Mouse (Mus musculus) left cerebral cortex, adult 6 months (tissue): ENCODE results near the gene Rhov. TPM values are rescaled to one million over a fixed set of nuclear protein-coding genes. Genes with fewer than 3 reads are reported as not detected.

Experiments
- long read RNA-seq, 2 experiments: library from polyadenylated mRNA; unstranded; transcript quantifications; one replicate each; pipeline ENCODE4 v2.0.0; 2019 to 2020
- polyA plus RNA-seq: library from polyadenylated mRNA; unstranded; fragments of <200 nt; fragmentation: Nextera tagmentation; gene quantifications from 2 replicates; pipeline ENCODE4 v1.2.3, GENCODE M21; 2021

Rhov gene
- polyA plus RNA-seq: 11.9 and 13.8 TPM in 2 replicates
- long read RNA-seq, experiment 1, transcript Rhov-201 (3 exons, 1,703 nt): major isoform, 69 of 72 reads
- long read RNA-seq, experiment 1, partial matches to known transcripts: 2 of 72 reads
- long read RNA-seq, experiment 1, other reads (novel, unspliced or antisense): 1 of 72 reads
- long read RNA-seq, experiment 2, transcript Rhov-201 (3 exons, 1,703 nt): major isoform, 18 of 20 reads
- long read RNA-seq, experiment 2, partial matches to known transcripts: 1 of 20 reads
- long read RNA-seq, experiment 2, other reads (novel, unspliced or antisense): 1 of 20 reads

DNA sequence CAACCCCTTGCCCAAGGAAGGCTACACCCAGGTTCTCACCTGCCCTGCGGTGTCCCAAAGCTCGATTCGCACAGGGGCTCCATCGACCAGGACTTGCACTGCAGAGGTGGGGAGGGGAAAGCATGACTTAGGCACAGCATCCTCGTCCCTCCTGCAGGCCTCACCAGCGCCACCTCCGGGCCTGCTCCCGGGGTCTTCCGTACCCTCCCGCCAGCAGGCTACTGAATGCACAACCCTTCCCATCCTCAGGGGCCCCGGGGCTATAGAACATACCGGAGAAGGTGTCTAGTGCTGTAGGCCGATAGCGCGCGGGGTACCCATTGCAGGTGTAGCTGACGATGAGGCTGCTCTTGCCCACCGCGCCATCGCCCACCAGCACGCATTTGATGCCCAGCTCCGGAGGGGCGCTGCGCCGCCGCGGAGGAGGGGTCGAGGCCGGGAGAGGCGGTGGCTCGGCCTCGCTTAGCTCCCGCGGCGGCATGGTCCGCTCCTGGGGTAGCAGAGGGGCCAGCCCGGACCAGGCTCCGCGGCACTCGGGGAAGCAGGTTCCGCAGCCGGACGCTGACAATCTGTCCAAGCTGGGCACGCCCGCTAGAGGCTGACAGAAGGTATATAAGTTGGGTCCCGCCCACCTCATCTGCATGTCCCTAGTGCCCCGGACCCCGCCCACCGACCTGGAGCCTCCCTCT is at the start of gene Rhov:
TSS of gene Rhov (minus strand) at position 630 of the 689 bp plus-strand sequence.

DNA sequence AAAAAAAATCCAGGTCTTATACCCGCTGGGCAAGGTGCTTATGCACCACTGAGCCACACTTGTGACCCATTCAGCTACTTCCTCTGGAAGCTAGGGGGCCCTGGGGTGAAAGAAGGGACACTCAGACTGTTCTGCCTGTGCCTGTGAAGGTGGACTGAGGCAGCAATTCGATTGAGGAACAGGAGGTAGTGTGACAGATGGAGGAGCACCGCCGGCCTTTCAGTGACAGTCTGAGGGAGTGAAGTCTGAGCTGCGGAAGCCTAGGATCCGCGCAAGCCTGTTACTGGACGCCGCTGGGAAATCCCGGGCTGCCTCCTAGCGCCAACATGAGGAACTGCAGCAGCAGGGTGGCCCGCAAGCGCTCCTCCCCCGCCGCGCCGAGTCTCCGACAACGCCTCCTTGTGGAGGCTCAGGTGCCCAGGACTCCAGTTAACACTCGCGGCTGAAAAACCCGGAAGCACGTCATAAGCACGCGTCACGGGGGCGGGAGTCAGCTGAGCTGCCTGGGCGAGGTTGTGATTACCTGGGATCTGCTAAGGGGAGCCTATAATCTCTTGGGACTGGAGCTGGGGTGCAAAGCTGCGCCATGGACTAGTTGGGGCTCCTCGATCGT is 17.3 kb upstream of the Rhov start, which contains the start of gene Vps18:
TSS of gene Vps18 (plus strand) at position 471 of the 613 bp plus-strand sequence.

DNA sequence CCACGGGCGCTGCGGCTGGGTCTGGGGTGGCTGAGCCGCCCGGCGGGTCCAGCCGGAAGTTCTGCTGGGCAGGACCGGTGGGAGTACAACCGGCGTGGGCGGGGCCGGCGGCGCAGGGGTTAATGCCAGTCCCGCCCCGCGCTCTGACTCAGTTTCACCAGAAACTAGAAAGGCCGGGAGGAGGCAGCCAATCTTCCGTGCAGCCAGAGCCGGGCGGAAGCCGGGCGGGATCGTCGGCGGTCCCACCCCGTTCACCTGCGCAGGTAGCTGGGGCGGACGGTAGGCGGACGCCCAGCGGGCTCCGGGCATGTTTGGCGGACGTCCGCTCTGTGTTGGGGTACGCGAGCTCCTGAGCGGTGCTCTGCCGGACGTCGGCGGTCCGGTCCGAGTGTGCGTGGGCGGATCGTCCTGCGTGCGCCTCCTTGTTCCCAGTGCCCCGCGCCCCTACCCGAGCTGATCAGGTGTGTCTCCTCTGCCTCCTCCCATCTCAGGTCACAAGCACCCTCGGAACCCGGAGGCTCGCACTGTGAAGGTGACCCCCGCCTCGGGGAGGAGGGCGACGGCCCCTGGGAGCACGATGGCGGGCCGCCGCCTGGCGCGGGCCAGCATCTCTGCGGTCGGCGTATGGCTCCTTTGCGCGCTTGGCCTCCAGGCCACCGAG is 33.7 kb downstream of the Rhov start, which contains the start of gene Spint1:
TSS of gene Spint1 (plus strand) at position 153 of the 661 bp plus-strand sequence.

DNA sequence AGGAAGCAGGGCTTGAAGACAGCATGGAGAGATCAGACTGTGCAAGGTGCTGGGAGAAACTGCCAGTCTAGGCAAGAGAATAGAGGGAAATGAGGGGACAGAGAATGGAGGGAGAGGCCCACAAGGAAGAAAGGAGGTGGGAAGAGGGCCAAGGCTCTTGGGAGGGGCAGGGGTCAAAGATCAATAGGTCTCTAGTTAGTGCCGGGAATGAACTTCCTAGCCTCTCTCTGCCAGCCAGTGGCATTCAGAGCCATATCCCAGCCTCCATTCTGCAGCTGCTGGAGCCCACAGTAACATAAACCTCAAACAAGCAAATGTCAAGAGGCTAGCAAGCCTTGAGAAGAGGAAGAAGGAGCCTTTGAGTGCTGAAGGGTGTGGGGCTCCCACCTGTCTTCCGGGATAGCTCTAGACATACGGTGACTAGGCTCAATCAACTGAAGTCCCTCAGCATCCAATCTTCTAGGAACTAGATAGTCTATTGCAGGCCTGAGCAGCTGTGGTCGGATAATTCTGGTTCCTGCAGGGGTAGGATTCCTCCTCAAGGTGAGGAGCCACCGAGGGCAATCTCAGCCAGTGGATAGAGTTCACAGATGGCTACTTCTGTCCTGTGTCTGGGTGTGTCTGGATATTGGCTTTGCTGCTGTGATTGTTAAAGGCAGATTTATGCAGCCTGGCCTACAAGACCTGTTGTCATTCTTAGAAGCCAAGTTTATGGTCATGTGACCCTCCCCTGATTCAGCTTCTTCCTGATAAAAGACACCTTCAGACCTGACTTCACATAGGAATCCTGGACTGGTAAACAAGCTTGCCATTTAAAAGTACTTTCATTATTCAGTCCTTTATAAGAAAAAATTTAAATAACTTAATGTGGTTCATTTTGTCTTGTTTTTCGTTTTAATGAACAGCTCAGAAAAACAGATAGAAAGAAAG is 41.0 kb downstream of the Rhov start, which contains the start of gene Ppp1r14d:
TSS of gene Ppp1r14d (minus strand) at position 132 of the 930 bp plus-strand sequence.

Other genes starting within 250 kb of the Rhov start
- 79.3 and 95.9 TPM in 2 replicates for gene Ccdc32, start 241.9 kb downstream of the Rhov start, polyA plus RNA-seq
- 5.7 and 6.7 TPM in 2 replicates for gene Rpusd2, start 236.5 kb downstream of the Rhov start, polyA plus RNA-seq
- gene Knl1, start 224.2 kb downstream of the Rhov start, polyA plus RNA-seq: 0.04 and 0.21 TPM in 2 replicates
- 0.80 TPM in 2 replicates for gene Rad51, start 158.5 kb downstream of the Rhov start, polyA plus RNA-seq
- gene Rmdn3, start 114.2 kb downstream of the Rhov start, polyA plus RNA-seq: 35.9 and 39.0 TPM in 2 replicates
- gene Gchfr, start 103.5 kb downstream of the Rhov start, polyA plus RNA-seq: 2.9 and 3.3 TPM in 2 replicates
- gene Gm14137, start 96.8 kb downstream of the Rhov start, polyA plus RNA-seq: 0.05 TPM in 1 of 2 replicates, not detected in the other
- 32.0 and 32.8 TPM in 2 replicates for gene Zfyve19, start 62.7 kb downstream of the Rhov start, polyA plus RNA-seq
- gene Dnajc17, start 62.5 kb downstream of the Rhov start, polyA plus RNA-seq: 15.1 and 16.7 TPM in 2 replicates
- not detected in 2 replicates for gene Ppp1r14d, start 41.4 kb downstream of the Rhov start, polyA plus RNA-seq
- 1.9 and 2.4 TPM in 2 replicates for gene Spint1, start 33.9 kb downstream of the Rhov start, polyA plus RNA-seq
- 16.4 TPM in 2 replicates for gene Vps18, start 17.5 kb upstream of the Rhov start, polyA plus RNA-seq
- gene Dll4, start 54.5 kb upstream of the Rhov start, polyA plus RNA-seq: 0.56 and 0.72 TPM in 2 replicates
- gene Chac1, start 80.0 kb upstream of the Rhov start, polyA plus RNA-seq: 14.6 and 19.3 TPM in 2 replicates
- 1.3 and 1.8 TPM in 2 replicates for gene Ino80, start 206.4 kb upstream of the Rhov start, polyA plus RNA-seq